Mouse (Mus musculus): ENCODE results near the gene Pirb.
"Not testable (repeated sequence)": the region's sequence is repeated elsewhere in the genome, so short reads cannot be mapped to it uniquely, and the experiment has no call there.

Gene Pirb

GRCm38 (mm10) chr7:3720268-3720667, at the start of gene Pirb:
TSS of gene Pirb (minus strand) at chr7:3720391.
- DNase-seq: not testable (repeated sequence)

GRCm38 (mm10) chr7:3732675-3733074, 12.5 kb upstream of the Pirb start:
- DNase-seq: not testable (repeated sequence)

GRCm38 (mm10) chr7:3725459-3725858, 5.3 kb upstream of the Pirb start:
- DNase-seq: not testable (repeated sequence)

- DNase-seq: no peak
These were observed 4.9 kb downstream of the Pirb start for GRCm38 (mm10) chr7:3715249-3715648.

GRCm38 (mm10) chr7:3712264-3712942, 7.8 kb downstream of the Pirb start:
- no peak for DNase-seq

- no peak for DNase-seq
These were observed 11.2 kb downstream of the Pirb start for GRCm38 (mm10) chr7:3709000-3709399.

- not testable (repeated sequence) for DNase-seq
These were observed 11.7 kb downstream of the Pirb start for GRCm38 (mm10) chr7:3708447-3708980.

- DNase-seq: peak; percentile 10
These were observed 12.4 kb downstream of the Pirb start for GRCm38 (mm10) chr7:3707568-3708413.

- peak; percentile 5 for DNase-seq
These were observed 13.2 kb downstream of the Pirb start for GRCm38 (mm10) chr7:3707027-3707426.

GRCm38 (mm10) chr7:3706343-3706934, 13.8 kb downstream of the Pirb start:
- DNase-seq: peak; percentile 41

GRCm38 (mm10) chr7:3705911-3706310, 14.3 kb downstream of the Pirb start:
- DNase-seq: peak; percentile 30

GRCm38 (mm10) chr7:3705461-3705860, 14.7 kb downstream of the Pirb start:
- peak; percentile 14 for DNase-seq

GRCm38 (mm10) chr7:3704475-3704874, 15.7 kb downstream of the Pirb start:
- DNase-seq: no peak

GRCm38 (mm10) chr7:3703879-3704441, 16.2 kb downstream of the Pirb start, which contains the start of gene Rps9:
TSS of gene Rps9 (plus strand) at chr7:3703993.
- peak; percentile 97 for DNase-seq

- no peak for DNase-seq
These were observed 16.9 kb downstream of the Pirb start for GRCm38 (mm10) chr7:3703148-3703878.

GRCm38 (mm10) chr7:3698471-3698870, 21.7 kb downstream of the Pirb start:
- DNase-seq: no peak

- DNase-seq: peak; percentile 68
These were observed 25.3 kb downstream of the Pirb start for GRCm38 (mm10) chr7:3694949-3695305.

GRCm38 (mm10) chr7:3694076-3694948, 25.9 kb downstream of the Pirb start:
- peak; percentile 75 for DNase-seq

GRCm38 (mm10) chr7:3693809-3694075, 26.4 kb downstream of the Pirb start:
- no peak for DNase-seq

- peak; percentile 98 for DNase-seq
These were observed 27.0 kb downstream of the Pirb start, which contains the start of gene Mboat7 for GRCm38 (mm10) chr7:3692987-3693808. TSS of gene Mboat7 (minus strand) at chr7:3693523.
